In the genomic region with DNA sequence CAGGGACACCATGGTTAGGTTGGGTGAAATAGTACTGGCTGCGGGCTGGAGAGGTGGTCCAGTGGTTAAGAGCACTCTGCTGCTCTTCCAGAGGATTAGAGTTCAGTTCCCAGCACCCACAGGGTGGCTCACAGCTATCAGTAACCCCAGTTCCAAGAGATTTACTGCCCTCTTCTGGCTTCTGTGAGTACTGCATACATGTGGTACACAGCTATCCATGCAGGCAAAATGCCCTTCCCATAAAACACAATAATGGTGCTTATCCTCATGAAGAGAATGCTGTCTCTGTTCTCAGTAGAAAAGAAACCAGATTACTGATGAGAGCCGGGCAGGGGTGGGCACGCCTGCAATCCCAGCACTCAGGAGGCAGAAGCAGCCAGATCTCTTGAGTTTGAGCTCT, we compare ENCODE assay signal across 1 mouse cellular context.
TF ChIP-seq lines count a peak whose summit lies in the region.

No protein-coding gene starts in this region.

TF ChIP-seq in MEL, 35 proteins besides CTCF, POLR2A, EP300 and RAD21 (continued from another document):
- TF ChIP-seq CHD1 (IDR thresholded peaks at IDR 0.05; ENCODE audit: low read depth, low read length), result no peak
TF ChIP-seq in MEL: peak in this region for 0.
